Mouse (Mus musculus) adrenal gland, adult 2 months (tissue): ENCODE data around the gene Znrd1. TPM values are rescaled to one million over a fixed set of nuclear protein-coding genes. Genes with fewer than 3 reads are reported as not detected.

ENCODE experiments used
- DNase-seq: peaks from one replicate; pipeline ENCODE4 v3.0.0; 2021
- polyA plus RNA-seq: library from polyadenylated mRNA; depleted of rRNA; stranded (reverse); fragments of >200 nt; gene quantifications from 2 replicates; pipeline ENCODE4 v1.2.3, GENCODE M21; 2012
- total RNA-seq, 2 experiments: library from RNA; stranded (reverse); gene quantifications; 2 replicates each; pipeline ENCODE4 v1.2.3; 2021

Gene Znrd1
- total and polyA plus RNA-seq, 3 experiments: 12.8 to 41.6 (median 41.1) TPM

DNA sequence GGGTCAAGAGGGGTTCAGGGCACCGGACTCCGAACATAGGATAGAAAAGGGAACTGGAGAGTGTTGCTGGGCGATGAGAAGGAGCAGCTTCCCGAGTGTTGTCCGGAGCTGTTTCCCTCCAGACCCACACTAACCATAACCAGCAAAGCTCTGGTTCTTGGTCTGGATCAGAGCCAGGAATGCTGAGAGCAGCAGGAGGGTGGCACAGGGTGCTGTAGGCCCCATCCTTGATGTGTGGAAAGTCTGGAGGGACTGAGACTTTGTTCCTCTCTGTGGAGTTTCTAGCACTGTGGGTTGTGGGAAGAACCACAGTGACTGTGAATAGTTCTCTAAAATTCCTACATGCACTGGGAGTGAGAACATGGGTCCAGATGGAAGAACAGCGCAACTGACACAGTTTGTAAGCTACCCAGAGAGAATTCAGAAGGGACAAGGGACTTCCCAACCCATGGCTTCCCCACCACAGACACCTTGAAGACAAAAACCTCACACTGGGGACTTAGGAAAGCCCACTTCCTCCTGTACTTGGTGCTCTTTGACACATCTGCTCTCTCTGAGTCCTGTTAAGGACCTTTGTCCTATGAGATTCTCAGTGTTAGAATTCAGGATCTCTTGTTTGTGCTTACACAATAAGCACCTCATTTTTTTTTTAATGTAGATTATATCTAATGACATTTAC lies 13.0 kb upstream of the Znrd1 start:
- no peak for DNase-seq

DNA sequence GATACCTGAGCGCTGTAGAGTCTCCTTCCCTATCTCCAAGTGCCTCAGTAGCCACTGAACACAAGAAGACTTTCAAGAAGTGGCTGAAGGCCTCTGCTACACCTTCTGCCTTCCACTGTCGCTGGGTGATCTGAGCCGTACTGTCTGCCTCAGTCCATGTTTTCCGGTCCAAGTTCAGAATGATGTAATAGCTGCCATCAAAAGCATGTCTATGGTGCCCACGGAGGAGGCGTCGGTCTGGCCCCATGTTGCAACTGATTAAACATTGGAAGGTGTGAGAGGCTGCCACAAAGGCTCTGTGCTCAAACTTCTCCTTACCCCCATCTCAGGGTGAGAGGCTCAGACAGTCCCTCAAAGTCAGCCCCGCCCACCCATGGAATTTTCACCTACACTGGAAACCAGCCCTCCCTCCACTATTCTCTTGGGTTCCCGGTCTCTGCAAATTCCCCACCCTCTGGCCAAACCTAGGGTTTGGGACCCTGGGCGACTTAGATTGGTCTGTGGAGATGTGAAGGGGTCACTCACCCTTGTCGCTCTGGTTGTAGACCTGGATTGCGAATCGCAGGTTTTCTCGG lies 12.0 kb upstream of the Znrd1 start:
- no peak for DNase-seq

DNA sequence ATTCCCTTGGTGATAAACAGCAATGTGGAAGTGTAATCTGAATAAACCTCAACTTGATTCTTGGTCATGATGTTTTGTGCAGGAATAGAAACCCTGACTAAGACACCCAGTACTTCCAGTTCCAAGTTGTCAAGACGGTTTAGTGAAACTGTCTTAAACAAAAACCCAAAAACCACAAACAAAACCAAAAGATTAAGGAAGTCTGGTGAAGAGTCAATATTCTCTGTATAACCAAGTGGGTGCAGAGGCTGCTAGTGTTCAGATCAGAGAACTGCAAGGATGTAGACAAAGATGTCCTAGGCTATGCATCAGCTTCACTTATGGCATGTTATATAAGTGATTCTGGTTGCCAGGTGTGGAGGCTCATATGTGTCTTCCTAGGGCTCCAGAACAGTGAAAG lies 8.5 kb upstream of the Znrd1 start:
- no peak for DNase-seq

DNA sequence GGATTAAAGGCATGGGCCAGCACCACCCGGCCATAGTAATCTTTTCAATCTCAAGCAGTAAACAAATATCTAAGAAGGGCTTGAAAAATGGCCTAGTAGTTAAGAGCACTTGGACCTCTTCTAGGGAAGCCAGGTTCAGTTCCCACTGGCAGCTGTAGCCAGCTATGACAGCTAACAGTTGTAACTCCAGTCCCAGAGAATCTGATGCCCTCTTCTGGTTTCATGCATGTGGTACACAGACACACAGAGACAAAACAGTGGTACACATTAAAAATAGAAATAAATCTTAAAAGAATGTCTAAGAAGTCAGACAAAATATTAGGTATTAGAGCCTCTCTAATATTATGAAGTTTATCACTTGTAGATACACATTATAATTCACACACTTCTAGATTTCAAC lies 2.8 kb upstream of the Znrd1 start:
- DNase-seq: no peak

DNA sequence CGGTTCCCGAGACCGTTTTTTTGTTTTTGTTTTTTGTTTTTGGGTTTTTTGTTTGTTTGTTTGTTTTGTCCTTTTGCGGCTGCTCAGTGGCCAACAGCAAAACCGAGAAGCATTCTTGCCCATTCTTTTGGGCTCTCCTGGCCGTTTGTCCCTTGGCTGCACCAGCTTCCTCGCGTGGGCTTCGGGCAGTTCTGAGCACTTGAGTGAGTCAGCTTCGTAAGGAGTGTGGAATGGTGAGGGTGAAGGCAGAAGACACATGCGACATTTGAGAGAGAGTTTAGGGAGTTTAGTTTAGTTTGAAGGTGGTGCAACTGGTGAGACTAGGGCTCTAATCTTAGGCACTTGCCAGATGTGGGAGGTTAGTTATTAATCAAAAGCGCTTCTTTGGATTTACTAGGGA lies 525 bp upstream of the Znrd1 start:
- DNase-seq: no peak

DNA sequence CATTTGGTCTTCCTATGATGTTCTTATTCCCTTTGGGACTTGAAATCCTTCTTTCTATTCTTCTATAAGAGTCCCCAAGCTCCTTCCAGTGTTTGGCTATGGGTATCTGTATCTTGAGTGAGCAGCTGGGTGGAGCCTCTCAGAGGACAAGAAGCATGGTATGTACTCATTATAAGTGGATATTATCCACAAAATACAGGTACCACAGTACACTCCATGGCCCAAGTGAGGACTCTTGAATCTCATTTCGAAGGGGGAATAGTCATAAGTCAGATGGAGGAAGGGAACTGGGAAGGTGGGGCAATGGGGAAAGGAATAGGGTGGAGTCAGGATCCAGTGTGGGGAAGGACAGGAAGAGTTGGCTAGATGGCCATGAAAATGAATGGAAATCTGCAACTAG lies 5.3 kb downstream of the Znrd1 start:
- DNase-seq: no peak

DNA sequence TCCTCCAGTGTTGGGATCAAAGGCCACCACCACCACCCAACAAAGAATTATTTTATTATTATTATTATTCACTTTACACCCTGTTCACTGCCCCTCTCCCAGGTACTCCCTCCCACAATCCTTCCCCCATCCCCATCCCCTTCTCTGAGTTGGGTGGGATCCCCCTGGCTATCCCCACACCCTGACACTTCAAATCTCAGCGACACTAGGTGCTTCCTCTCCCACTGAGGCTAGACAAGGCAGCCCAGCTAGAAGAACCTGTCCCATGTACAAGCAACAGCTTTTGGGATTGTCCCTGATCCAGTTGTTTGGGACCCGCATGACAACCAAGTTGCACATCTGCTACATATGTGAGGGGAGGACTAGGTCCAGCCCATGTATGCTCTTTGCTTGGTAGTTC lies 5.7 kb downstream of the Znrd1 start:
- no peak for DNase-seq

DNA sequence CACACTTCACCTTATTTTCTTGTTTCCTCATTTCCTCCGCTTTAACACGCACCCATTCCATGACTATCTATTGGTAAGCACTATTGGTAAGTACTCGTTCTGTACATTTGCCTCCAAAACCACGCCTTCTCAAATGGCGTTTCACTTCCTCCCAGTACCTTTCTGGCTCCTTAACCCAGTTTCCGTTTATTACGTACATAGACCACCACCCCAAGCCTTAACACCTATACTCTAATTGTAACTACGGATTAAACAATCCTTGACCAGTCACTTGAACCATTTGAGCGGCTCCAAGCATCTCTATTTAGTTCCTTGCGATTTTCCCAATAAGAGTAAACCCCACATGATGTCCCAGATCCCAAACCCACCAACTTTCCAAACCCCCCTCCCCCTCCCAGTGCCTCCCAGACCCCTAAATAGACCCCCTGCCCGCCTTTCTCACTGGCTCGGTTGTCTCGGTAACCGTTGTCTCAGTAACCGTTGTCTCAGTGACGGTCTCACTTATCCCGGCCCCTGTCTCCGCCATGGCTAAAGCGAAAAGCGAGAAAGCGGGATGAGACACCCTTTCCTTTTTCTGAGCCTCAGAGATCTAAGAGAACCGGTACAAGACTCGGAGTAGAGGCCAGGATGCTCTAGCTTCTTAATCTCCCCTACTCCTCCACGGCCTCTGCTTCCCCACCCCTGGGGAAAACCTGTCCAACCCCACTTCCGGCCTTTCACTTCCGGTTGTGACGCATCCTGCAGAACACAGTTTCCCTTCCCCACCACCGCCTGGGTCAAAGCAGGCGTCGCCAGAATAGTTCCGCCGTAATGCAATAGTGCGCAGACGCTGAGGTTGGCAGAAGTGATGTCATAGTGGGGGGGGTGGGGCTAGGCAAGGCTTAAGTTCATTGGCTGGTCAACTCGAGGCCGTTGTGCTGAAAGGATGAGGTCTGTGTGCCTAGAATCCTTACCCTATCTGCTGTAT lies 7.1 kb downstream of the Znrd1 start, which contains the start of gene Ppp1r11:
TSS of gene Ppp1r11 (minus strand) at position 761 of the 967 bp plus-strand sequence.
- peak; percentile 97 for DNase-seq

DNA sequence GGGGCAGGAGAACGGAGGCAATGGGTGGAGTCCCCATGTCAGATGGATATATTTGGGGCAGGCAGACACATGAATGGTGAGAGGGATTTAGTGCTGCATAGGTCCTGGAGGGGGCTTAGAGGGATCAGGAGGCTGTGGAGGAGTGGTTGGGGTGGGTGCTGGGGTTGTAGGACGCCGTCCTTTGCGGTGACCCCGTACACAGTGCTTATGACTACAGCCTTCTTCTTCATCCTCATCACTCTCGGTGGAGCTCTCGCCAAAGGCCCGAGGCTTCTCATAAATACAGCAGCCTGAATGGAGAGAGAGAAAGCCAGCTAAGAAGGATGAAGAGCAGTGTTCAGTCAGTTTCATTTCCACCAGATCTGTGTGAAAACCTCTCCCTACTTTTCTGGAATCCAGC lies 9.1 kb downstream of the Znrd1 start:
- no peak for DNase-seq

DNA sequence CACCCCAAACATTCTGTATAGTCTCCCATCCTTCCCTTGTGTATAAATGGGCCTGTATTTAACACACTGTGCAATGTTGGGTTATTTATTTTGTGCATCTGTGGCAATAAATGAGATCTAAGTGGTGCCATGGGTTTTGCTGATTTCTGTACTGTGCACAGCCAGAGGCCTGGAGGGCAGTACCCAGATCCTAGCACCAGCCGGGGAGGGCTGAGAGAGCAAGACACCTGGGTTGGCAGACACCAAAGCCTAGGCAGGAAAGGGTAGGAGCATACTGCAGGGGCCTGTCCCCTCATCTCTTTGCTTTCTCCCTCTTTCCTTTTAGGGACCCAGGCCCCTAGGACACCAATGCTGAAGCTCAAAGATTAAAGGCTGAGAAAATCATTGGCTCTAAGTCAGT lies 10.1 kb downstream of the Znrd1 start:
- DNase-seq: no peak

DNA sequence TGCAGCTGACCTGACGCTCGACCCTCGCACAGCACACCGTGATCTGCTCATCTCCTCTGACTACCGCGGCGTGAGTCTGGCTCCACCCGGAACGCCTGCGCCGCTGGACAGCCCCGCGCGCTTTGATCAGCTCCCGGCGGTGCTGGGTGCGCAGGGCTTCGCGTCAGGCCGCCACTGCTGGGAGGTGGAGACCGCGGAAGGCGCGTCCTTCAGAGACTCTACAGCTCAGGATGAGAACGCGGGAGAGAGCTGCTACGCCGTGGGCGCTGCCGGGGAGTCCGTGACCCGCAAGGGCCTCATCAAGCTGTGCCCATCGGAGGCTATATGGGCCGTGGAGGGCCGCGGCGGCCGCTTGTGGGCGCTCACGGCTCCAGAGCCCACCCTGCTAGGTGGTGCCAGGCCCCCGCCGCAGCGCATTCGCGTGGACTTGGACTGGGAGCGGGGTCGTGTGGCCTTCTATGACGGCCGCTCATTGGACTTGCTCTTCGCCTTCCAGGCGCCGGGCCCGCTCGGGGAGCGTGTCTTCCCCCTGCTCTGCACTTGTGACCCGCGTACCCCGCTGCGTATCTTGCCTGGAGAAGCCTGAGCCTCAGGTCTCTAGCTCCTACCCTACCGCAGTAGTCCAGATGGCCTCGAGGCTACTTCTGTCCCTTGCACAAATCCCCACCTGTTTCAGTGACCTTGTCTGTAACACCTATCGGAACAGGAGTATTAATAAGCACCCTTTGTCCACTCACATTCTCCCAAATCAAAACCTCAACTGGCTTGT lies 11.1 kb downstream of the Znrd1 start:
- DNase-seq: peak; percentile 85

DNA sequence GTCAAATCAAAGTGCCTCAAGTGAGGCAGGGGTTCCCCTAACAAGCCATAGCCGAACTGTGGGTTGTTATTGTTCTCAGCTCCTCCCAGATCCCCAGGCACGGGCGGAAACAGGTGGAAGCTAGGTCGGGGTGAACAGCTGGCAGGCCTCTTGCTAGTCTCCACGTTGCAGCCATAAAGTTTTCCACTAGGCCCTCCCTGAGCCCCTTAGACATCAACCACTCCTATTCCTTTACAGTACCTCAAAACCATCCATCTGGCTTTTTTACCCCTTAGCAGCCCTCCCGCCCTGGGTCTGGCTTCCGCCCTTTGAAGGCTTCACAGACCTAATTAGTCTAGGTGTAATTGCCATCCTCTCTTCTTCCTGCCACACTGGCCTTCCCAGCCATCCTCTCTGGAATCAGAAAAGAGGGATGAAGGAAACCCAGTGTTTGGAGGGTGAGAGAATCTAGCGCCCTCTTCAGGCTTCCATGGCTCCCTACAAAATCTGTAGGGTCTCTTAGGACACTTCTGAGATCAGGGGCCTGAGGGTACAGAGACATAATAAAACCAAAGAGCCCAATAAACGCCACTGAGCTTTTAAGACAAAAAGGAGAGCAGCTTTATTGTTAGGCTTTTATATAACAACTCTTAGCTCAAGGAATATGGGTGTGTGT lies 14.1 kb downstream of the Znrd1 start:
- DNase-seq: no peak

DNA sequence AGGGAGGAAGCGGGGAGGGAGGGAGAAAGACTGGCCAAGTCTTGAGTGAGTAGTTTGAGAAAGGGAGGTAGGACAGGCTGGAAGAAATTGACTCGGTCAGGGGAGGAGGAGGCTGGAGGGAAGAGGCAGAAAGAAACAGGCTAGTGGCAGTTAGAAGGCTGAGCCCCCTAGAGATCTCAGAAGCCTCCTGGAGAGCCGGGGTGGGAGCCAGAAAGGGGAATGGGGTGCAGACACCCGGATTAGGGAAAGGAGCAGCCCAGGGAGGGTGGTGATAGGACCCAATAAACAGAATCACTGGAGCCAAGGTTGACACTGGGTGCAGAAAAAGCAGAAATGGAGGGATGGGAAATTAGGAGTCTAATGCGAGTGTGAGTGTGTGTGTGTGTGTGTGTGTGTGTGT lies 14.7 kb downstream of the Znrd1 start:
- no peak for DNase-seq

DNA sequence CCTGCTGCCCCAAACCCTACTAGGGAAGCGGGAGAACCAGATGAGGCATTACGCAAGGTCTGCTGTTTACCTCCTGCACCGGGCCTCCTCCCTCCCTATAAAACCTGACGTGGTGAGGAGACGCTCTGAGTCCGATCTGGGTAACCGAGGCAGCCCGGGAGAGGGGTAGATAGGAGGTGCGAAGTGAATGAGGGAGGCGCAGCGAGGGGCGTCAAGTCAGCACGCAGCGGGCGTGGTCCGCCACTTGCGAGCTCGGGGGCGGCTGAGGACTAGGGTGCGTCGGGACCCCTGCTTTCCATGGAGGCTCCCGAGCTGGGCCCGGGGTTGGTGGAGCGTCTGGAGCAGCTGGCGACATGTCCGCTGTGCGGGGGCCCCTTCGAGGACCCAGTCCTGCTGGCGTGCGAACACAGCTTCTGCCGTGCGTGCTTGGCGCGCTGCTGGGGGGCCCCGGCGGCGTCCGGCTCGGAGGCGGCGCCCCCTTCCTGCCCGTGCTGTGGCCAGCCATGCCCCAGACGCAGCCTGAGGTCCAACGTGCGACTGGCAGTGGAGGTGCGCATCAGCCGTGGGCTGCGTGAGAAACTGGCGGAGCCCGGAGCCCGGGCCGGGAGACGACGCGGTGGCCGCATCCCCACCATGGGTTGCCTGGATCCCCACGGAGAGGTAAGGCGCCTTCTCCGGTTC lies 15.4 kb downstream of the Znrd1 start, which contains the start of gene Rnf39:
TSS of gene Rnf39 (plus strand) at position 128 of the 681 bp plus-strand sequence.
- DNase-seq: peak; percentile 42

DNA sequence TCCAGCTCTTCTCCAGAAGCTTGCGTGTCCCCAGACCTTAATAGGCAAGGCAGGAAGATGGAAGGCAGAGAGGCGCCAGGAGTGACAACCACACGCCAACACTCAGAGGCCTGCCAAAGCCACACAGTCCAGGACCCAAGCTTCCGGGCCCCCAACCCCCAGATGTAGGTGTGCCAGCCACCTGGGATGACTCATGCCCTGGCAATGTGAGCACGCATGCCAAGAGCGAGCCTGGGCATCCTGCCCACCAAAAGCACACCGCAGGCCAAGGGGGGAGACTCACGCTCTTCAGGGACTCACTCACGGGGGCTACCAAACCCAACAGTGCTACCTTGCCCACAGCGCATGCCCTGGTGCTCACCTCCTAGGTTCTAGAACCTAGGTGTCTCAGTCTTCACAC lies 16.0 kb downstream of the Znrd1 start:
- peak; percentile 51 for DNase-seq

DNA sequence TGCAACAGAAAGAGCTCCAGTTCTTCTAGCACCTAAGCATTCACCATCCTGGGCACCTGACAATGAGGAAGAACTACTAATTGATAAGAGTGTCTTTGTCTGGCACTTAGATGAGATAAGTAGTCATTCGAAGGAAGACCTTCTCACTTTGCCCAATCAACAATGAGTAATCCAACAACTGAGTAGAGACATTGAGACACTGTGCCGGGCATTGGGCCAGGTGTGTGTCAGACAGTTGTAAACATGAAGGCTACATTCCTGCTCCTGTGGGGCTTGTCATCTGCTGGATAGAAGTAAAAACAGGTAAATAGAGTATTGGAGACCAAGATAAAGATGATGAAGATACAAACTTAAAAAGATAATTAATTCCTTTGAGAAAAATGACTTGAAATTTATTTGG lies 20.3 kb downstream of the Znrd1 start:
- peak; percentile 87 for DNase-seq

DNA sequence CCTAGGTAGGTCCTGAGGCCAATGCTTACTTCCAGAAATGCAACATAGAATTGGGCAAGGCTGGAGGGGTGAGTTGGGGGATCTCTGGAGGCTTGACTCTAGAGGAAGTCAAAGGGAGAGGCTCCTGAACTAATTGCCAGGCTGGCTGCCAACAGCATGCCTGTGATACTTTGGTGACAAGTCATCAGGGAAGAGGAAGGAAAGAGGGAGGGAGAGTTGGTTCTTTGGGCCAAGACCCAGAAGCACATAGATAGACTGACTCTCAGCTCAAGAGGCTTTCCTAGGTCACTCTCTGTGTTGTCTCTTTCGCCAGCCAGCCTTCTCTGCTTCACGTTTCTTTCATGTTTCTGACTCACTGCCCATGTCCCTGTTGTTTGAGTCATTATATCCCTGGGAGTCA lies 26.6 kb downstream of the Znrd1 start:
- peak; percentile 71 for DNase-seq

DNA sequence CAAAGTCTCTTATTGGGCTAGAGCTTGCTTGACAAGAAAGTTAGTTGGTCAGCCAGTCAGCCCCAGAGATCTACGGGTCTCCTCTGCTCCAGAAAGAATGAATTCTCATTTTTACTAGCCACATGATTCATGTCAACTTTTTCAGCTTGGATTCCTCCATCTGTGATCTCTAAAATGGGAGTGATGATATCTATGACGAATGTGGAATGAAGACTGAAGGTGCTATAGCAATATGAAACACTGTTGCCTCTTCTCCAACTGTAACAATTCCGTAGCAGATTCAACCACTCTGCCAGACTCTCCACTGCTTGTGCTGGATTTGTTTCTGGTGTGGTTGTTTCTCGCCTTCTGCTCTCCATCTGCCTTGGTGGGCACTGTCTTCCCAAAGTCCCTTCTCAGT lies 27.2 kb downstream of the Znrd1 start:
- no peak for DNase-seq

DNA sequence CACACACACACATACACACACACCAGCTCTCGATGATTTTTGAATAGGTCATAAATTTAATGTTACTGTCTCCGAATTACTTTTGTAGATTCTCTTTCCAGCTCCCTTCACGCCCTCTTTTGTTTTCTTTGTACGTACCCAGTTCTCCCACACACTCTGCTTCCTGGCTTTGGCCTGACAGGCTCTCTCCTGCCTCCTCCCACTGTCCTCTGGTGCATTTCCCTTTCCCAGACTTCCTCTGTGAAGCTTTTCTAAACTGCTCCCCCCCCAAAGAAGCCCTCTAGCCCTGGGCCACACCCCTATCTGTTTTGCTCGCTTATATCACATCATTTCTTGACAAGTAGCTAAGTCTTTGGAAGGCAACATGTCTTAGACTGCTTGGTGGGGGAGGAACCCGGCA lies 28.1 kb downstream of the Znrd1 start:
- DNase-seq: no peak

DNA sequence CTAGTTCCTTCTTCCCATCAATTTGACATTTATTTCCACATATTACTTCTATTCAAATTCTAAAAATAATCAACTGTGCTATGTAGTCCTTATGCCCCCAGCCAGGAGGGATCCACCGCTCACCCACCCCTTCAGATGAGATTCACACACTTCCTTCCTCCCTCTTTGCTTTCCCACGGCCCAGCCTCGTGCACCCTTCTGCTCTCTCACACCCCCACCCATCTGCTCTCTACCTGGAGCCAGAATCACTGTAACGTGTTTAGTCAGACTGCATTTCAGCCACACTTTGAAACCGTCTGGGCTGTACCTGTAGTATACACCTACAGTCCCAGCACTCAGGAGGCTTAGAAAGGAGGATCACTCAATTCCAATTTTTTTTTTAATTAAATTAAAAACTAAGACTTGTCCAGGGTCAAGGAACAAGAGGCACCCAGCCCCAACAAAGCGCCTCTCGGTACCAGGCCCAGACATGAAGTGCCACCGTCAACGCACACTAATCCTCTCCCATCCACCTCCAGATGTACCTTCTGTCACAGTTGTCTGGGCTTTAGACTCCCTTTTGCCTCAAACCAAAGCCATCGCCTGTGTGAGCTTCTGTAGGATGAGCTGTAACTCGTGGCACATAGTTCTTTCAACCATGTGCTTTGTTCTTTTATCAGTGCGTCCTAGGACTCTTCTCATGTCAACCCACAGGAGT lies 29.0 kb downstream of the Znrd1 start:
- DNase-seq: no peak
